Mouse (Mus musculus): Measurements from ENCODE around the gene Gabra1.

The Gabra1 gene

GRCm38 (mm10) chr11:42182825-42183152 lies at the start of gene Gabra1:
Gene Gabra1 (minus strand): TSS chr11:42182930.
- DNase-seq (ENCODE audit: low spot score), result no peak

- no peak for DNase-seq (ENCODE audit: low spot score)
Measured at GRCm38 (mm10) chr11:42181973-42182824, 531 bp downstream of the Gabra1 start.

- DNase-seq (ENCODE audit: low spot score), result no peak
Measured at GRCm38 (mm10) chr11:42181426-42181825, 1.3 kb downstream of the Gabra1 start.

- DNase-seq (ENCODE audit: low spot score), result no peak
Measured at GRCm38 (mm10) chr11:42179535-42179934, 3.2 kb downstream of the Gabra1 start.

- no peak for DNase-seq (ENCODE audit: low spot score)
Measured at GRCm38 (mm10) chr11:42178296-42178695, 4.4 kb downstream of the Gabra1 start.

GRCm38 (mm10) chr11:42151396-42151795 lies 31.3 kb downstream of the Gabra1 start:
- DNase-seq (ENCODE audit: low spot score), result no peak

GRCm38 (mm10) chr11:42116931-42117330 lies 65.8 kb downstream of the Gabra1 start:
- no peak for DNase-seq (ENCODE audit: low spot score)

GRCm38 (mm10) chr11:42110051-42110450 lies 72.7 kb downstream of the Gabra1 start:
- DNase-seq (ENCODE audit: low spot score), result no peak

GRCm38 (mm10) chr11:42109627-42110026 lies 73.1 kb downstream of the Gabra1 start:
- no peak for DNase-seq (ENCODE audit: low spot score)

GRCm38 (mm10) chr11:42095556-42095955 lies 87.2 kb downstream of the Gabra1 start:
- no peak for DNase-seq (ENCODE audit: low spot score)

Measured in lung, postnatal 25 days (tissue).